Mouse (Mus musculus) lung, postnatal 0 days (tissue): ENCODE results near the gene Teddm1b.

ENCODE experiments used
- CTCF ChIP-seq: IDR thresholded peaks from 2 replicates; pipeline ENCODE4 v1.5.1; 2016; ENCODE audit warnings: antibody characterized with exemption, mild to moderate bottlenecking
- EP300 ChIP-seq: IDR thresholded peaks from 2 replicates; pipeline ENCODE4 v1.6.1; 2016; ENCODE audit warnings: antibody characterized with exemption, mild to moderate bottlenecking, control low read depth

GRCm38 (mm10) chr1:153904236-153904635, 30.1 kb downstream of the Teddm1b start:
- TF ChIP-seq CTCF (no peak), EP300 (no peak)
